Mouse (Mus musculus) liver, postnatal 0 days (tissue): ENCODE measurements around the gene Krtap1-5. TPM values are rescaled to one million over a fixed set of nuclear protein-coding genes. Genes with fewer than 3 reads are reported as not detected.

ENCODE experiments used
- ATAC-seq: fragments of 200-750 bp; cut with Nextera tagmentation; 2 replicates; pipeline ENCODE4 v1.8.0; 2017; ENCODE audit warnings: mild to moderate bottlenecking, moderate library complexity
- DNase-seq: peaks from one replicate; pipeline ENCODE4 v3.0.0-alpha.2; 2016
- H3K27ac ChIP-seq: fragments of 300-500 bp; sonication (generic); 2 replicates; pipeline ENCODE4 v1.5.1; 2014; ENCODE audit warnings: antibody characterized with exemption, moderate library complexity, mild to moderate bottlenecking, low read depth
- H3K27me3 ChIP-seq: fragments of 300-500 bp; sonication (generic); 2 replicates; pipeline ENCODE4 v1.6.1; 2014; ENCODE audit warnings: low read length, control low read depth, mixed read lengths; ENCODE audit not compliant: insufficient read depth
- H3K36me3 ChIP-seq: fragments of 300-500 bp; sonication (generic); replicated peaks from 2 replicates; pipeline ENCODE4 v1.6.1; 2014; ENCODE audit warnings: mild to moderate bottlenecking, control low read depth, low read length, moderate library complexity, mixed read lengths; ENCODE audit not compliant: insufficient read depth
- H3K4me1 ChIP-seq: fragments of 300-500 bp; sonication (generic); 2 replicates; pipeline ENCODE4 v1.6.1; 2014; ENCODE audit warnings: antibody characterized with exemption, mild to moderate bottlenecking, control low read depth; ENCODE audit not compliant: insufficient read depth
- H3K4me2 ChIP-seq: fragments of 300-500 bp; sonication (generic); 2 replicates; pipeline ENCODE4 v1.6.1; 2014; ENCODE audit warnings: low read depth, mild to moderate bottlenecking, low read length, moderate library complexity, mixed read lengths
- H3K4me3 ChIP-seq: fragments of 300-500 bp; sonication (generic); 2 replicates; pipeline ENCODE4 v1.5.1; 2014; ENCODE audit warnings: low read depth, low read length
- H3K9ac ChIP-seq: fragments of 300-500 bp; sonication (generic); replicated peaks from 2 replicates; pipeline ENCODE4 v1.6.1; 2014; ENCODE audit warnings: mild to moderate bottlenecking, moderate library complexity
- H3K9me3 ChIP-seq: fragments of 300-500 bp; sonication (generic); 2 replicates; pipeline ENCODE4 v1.6.1; 2016; ENCODE audit warnings: mild to moderate bottlenecking, control low read depth, low read length, mixed read lengths
- CTCF ChIP-seq: sonication (generic); IDR thresholded peaks from 2 replicates; pipeline ENCODE4 v1.5.1; 2016; ENCODE audit warnings: antibody characterized with exemption, low read depth
- EP300 ChIP-seq: IDR thresholded peaks from 2 replicates; pipeline ENCODE4 v1.6.1; 2016; ENCODE audit warnings: antibody characterized with exemption, low read depth, mild to moderate bottlenecking
- WGBS: fragments of 180-500 bp; shearing (Covaris S2); extraction: QIAGEN DNeasy Blood & Tissue Kit; methylation state at CpG from one replicate; pipeline ENCODE4 v1.1.7; 2014; ENCODE audit not compliant: insufficient replicate concordance; 5-methylcytosine and 5-hydroxymethylcytosine counted together
- polyA plus RNA-seq: library from polyadenylated mRNA; unstranded; fragments of >200 nt; fragmentation: Nextera tagmentation; extraction: Ambion mirVana; gene quantifications from 2 replicates; pipeline ENCODE4 v1.2.1, GENCODE M21; 2015

Gene Krtap1-5
- polyA plus RNA-seq, 1 experiment from 2014 or later, result not detected

GRCm38 (mm10) chr11:99550765-99551164 is 30.1 kb downstream of the Krtap1-5 start, which contains the start of gene Krtap3-3:
Gene Krtap3-3, minus strand, starts transcription at chr11:99550865.
- Histone ChIP-seq H3K4me1 (no peaks in the 10 kb centered on the region), H3K27me3 (no peaks in the 10 kb centered on the region), H3K27ac (no peak within 1 kb of the TSS), H3K9ac (no peak within 1 kb of the TSS), H3K4me3 (no peak within 1 kb of the TSS), H3K9me3 (no peaks in the 10 kb centered on the region), H3K36me3 (no peaks in the 10 kb centered on the region), H3K4me2 (no peak within 1 kb of the TSS)
- ATAC-seq, result no peak
- no peak for DNase-seq
- 48% methylated on average over 4 of the region's 4 CpGs for WGBS
- TF ChIP-seq EP300 (no peak), CTCF (no peak)

- H3K9ac ChIP-seq, result no peak overlapping the region
- no peak for TF ChIP-seq CTCF
- no peak for TF ChIP-seq EP300
These were observed 32.9 kb downstream of the Krtap1-5 start for GRCm38 (mm10) chr11:99547892-99548291.

GRCm38 (mm10) chr11:99539721-99540120 is 41.1 kb downstream of the Krtap1-5 start:
- Histone ChIP-seq H3K4me2 (no peak overlapping the region), H3K27me3 (no peaks in the 10 kb centered on the region), H3K4me1 (no peaks in the 10 kb centered on the region), H3K4me3 (no peak overlapping the region), H3K36me3 (no peaks in the 10 kb centered on the region), H3K27ac (no peak overlapping the region), H3K9ac (no peak overlapping the region), H3K9me3 (no peaks in the 10 kb centered on the region)
- TF ChIP-seq EP300, result no peak
- TF ChIP-seq CTCF, result no peak
- DNase-seq (no peak), ATAC-seq (no peak)
- WGBS, result 74% methylated on average over 9 of the region's 9 CpGs

More at GRCm38 (mm10) chr11:99547892-99548291, 32.9 kb downstream of the Krtap1-5 start:
- Histone ChIP-seq H3K27me3 (no peaks in the 10 kb centered on the region), H3K4me1 (no peaks in the 10 kb centered on the region), H3K27ac (no peak overlapping the region), H3K36me3 (no peaks in the 10 kb centered on the region), H3K4me3 (no peak overlapping the region), H3K9me3 (no peaks in the 10 kb centered on the region), H3K4me2 (no peak overlapping the region)
- DNase-seq (no peak), ATAC-seq (no peak)

Other genes with a start within 250 kb of the Krtap1-5 start
- gene Krt26, start 243.1 kb downstream of the Krtap1-5 start, polyA plus RNA-seq, result not detected in 2 replicates
- not detected in 2 replicates for gene Krt27, start 229.9 kb downstream of the Krtap1-5 start, polyA plus RNA-seq
- gene Krt28, start 206.1 kb downstream of the Krtap1-5 start, polyA plus RNA-seq, result not detected in 2 replicates
- 6.3 and 7.0 TPM in 2 replicates for gene Krt10, start 191.7 kb downstream of the Krtap1-5 start, polyA plus RNA-seq
- gene Krt12, start 158.8 kb downstream of the Krtap1-5 start, polyA plus RNA-seq, result not detected in 2 replicates
- gene Krt20, start 142.9 kb downstream of the Krtap1-5 start, polyA plus RNA-seq, result 13.3 and 14.5 TPM in 2 replicates
- 15.7 and 16.5 TPM in 2 replicates for gene Krt23, start 87.9 kb downstream of the Krtap1-5 start, polyA plus RNA-seq
- gene Krt39, start 59.7 kb downstream of the Krtap1-5 start, polyA plus RNA-seq, result not detected in 2 replicates
- gene Krt40, start 37.9 kb downstream of the Krtap1-5 start, polyA plus RNA-seq, result not detected in 2 replicates
- gene Krtap3-3, start 30.2 kb downstream of the Krtap1-5 start, polyA plus RNA-seq, result not detected in 2 replicates
- gene Krtap3-2, start 24.2 kb downstream of the Krtap1-5 start, polyA plus RNA-seq, result not detected in 2 replicates
- gene Gm11939, start 21.6 kb downstream of the Krtap1-5 start, polyA plus RNA-seq, result not detected in 2 replicates
- not detected in 2 replicates for gene Krtap3-1, start 14.4 kb downstream of the Krtap1-5 start, polyA plus RNA-seq
- not detected in 2 replicates for gene Krtap1-4, start 2.6 kb upstream of the Krtap1-5 start, polyA plus RNA-seq
- not detected in 2 replicates for gene Krtap1-3, start 10.3 kb upstream of the Krtap1-5 start, polyA plus RNA-seq
- gene Krtap9-3, start 17.1 kb upstream of the Krtap1-5 start, polyA plus RNA-seq, result not detected in 2 replicates
- not detected in 2 replicates for gene Gm11938, start 22.3 kb upstream of the Krtap1-5 start, polyA plus RNA-seq
- not detected in 2 replicates for gene Gm11937, start 29.2 kb upstream of the Krtap1-5 start, polyA plus RNA-seq
- gene Krtap2-4, start 33.8 kb upstream of the Krtap1-5 start, polyA plus RNA-seq, result not detected in 2 replicates
- not detected in 2 replicates for gene Gm11562, start 39.4 kb upstream of the Krtap1-5 start, polyA plus RNA-seq
- gene Krtap4-1, start 47.2 kb upstream of the Krtap1-5 start, polyA plus RNA-seq, result not detected in 2 replicates
- not detected in 2 replicates for gene Krtap4-2, start 54.1 kb upstream of the Krtap1-5 start, polyA plus RNA-seq
- gene Krtap4-7, start 63.1 kb upstream of the Krtap1-5 start, polyA plus RNA-seq, result not detected in 2 replicates
- not detected in 2 replicates for gene Gm11555, start 69.2 kb upstream of the Krtap1-5 start, polyA plus RNA-seq
- gene Gm11563, start 77.9 kb upstream of the Krtap1-5 start, polyA plus RNA-seq, result not detected in 2 replicates
- not detected in 2 replicates for gene Krtap4-6, start 84.9 kb upstream of the Krtap1-5 start, polyA plus RNA-seq
- gene Gm14190, start 109.7 kb upstream of the Krtap1-5 start, polyA plus RNA-seq, result not detected in 2 replicates
- not detected in 2 replicates for gene Gm14180, start 153.3 kb upstream of the Krtap1-5 start, polyA plus RNA-seq
- not detected in 2 replicates for gene Gm11595, start 191.9 kb upstream of the Krtap1-5 start, polyA plus RNA-seq
- not detected in 2 replicates for gene Krtap4-8, start 199.7 kb upstream of the Krtap1-5 start, polyA plus RNA-seq
- not detected in 2 replicates for gene Krtap4-9, start 204.2 kb upstream of the Krtap1-5 start, polyA plus RNA-seq
- not detected in 2 replicates for gene Gm11596, start 212.5 kb upstream of the Krtap1-5 start, polyA plus RNA-seq
- not detected in 2 replicates for gene Gm11569, start 217.9 kb upstream of the Krtap1-5 start, polyA plus RNA-seq
- not detected in 2 replicates for gene Gm11554, start 223.4 kb upstream of the Krtap1-5 start, polyA plus RNA-seq
- not detected in 2 replicates for gene Krtap4-13, start 228.9 kb upstream of the Krtap1-5 start, polyA plus RNA-seq
- not detected in 2 replicates for gene Gm11564, start 234.7 kb upstream of the Krtap1-5 start, polyA plus RNA-seq